Mouse (Mus musculus) heart, embryonic 16.5 days (tissue): ENCODE data around the gene Zfp420. TPM values are rescaled to one million over a fixed set of nuclear protein-coding genes. Genes with fewer than 3 reads are reported as not detected.

ENCODE experiments used
- ATAC-seq: fragments of 200-750 bp; cut with Nextera tagmentation; replicated peaks from 2 replicates; pipeline ENCODE4 v1.8.0; 2017; ENCODE audit warnings: moderate number of reproducible peaks; ENCODE audit not compliant: insufficient read depth, low FRiP score; ENCODE audit errors: extremely low read depth
- H3K27ac ChIP-seq: fragments of 300-500 bp; sonication (generic); 2 replicates; pipeline ENCODE4 v1.5.1; 2014; ENCODE audit warnings: mild to moderate bottlenecking, low read length, control low read depth, moderate library complexity
- H3K27me3 ChIP-seq: fragments of 300-500 bp; sonication (generic); 2 replicates; pipeline ENCODE4 v1.6.1; 2014; ENCODE audit warnings: low read length, mixed read lengths; ENCODE audit not compliant: control insufficient read depth, insufficient read depth
- H3K36me3 ChIP-seq: fragments of 300-500 bp; sonication (generic); 2 replicates; pipeline ENCODE4 v1.6.1; 2014; ENCODE audit not compliant: control insufficient read depth, insufficient read depth
- H3K4me1 ChIP-seq: fragments of 300-500 bp; sonication (generic); 2 replicates; pipeline ENCODE4 v1.6.1; 2014; ENCODE audit warnings: low read length, mixed read lengths; ENCODE audit not compliant: control insufficient read depth, insufficient read depth
- H3K4me2 ChIP-seq: fragments of 300-500 bp; sonication (generic); 2 replicates; pipeline ENCODE4 v1.6.1; 2014; ENCODE audit warnings: low read depth, mild to moderate bottlenecking, control low read depth, low read length
- H3K4me3 ChIP-seq: fragments of 300-500 bp; sonication (generic); 2 replicates; pipeline ENCODE4 v1.5.1; 2014; ENCODE audit warnings: mild to moderate bottlenecking, control low read depth, low read length
- H3K9ac ChIP-seq: fragments of 300-500 bp; sonication (generic); 2 replicates; pipeline ENCODE4 v1.6.1; 2014; ENCODE audit warnings: low read length, control low read depth
- H3K9me3 ChIP-seq: fragments of 300-500 bp; sonication (generic); replicated peaks from 2 replicates; pipeline ENCODE4 v1.6.1; 2016; ENCODE audit warnings: low read length; ENCODE audit not compliant: control insufficient read depth
- WGBS: fragments of 180-500 bp; shearing (Covaris S2); extraction: QIAGEN DNeasy Blood & Tissue Kit; methylation state at CpG from one replicate; pipeline ENCODE4 v1.1.7; 2014; 5-methylcytosine and 5-hydroxymethylcytosine counted together
- polyA plus RNA-seq: library from polyadenylated mRNA; unstranded; fragments of >200 nt; fragmentation: Nextera tagmentation; extraction: Ambion mirVana; gene quantifications from 2 replicates; pipeline ENCODE4 v1.2.1, GENCODE M21; 2015

Zfp420 gene
- polyA plus RNA-seq, 1 experiment from 2014 or later: 4.2 TPM

- ATAC-seq: no peak
- Histone ChIP-seq H3K4me3 (no peak overlapping the region), H3K27ac (no peak overlapping the region), H3K9me3 (peaks cover 22% of the 10 kb centered on the region), H3K4me1 (no peaks in the 10 kb centered on the region), H3K27me3 (no peaks in the 10 kb centered on the region), H3K36me3 (peaks cover 15% of the 10 kb centered on the region), H3K9ac (no peak overlapping the region), H3K4me2 (no peak overlapping the region)
- WGBS: 72% methylated on average over 7 of the region's 7 CpGs
These were observed 20.3 kb downstream of the Zfp420 start for GRCm38 (mm10) chr7:29880056-29880455.

- peaks cover 6% of the 10 kb centered on the region for H3K36me3 ChIP-seq
- no peak for ATAC-seq
These were observed 21.1 kb downstream of the Zfp420 start for GRCm38 (mm10) chr7:29880916-29881315.

GRCm38 (mm10) chr7:29890501-29890900 lies 30.7 kb downstream of the Zfp420 start:
- H3K4me1 ChIP-seq: no peaks in the 10 kb centered on the region
- H3K9me3 ChIP-seq: peaks cover 41% of the 10 kb centered on the region
- no peak overlapping the region for H3K4me2 ChIP-seq
- ATAC-seq: no peak
- H3K4me3 ChIP-seq: no peak overlapping the region
- H3K27me3 ChIP-seq: no peaks in the 10 kb centered on the region
- no peak overlapping the region for H3K27ac ChIP-seq
- H3K36me3 ChIP-seq: peaks cover 50% of the 10 kb centered on the region
- 96% methylated on average over 7 of the region's 7 CpGs for WGBS
- no peak overlapping the region for H3K9ac ChIP-seq

More at GRCm38 (mm10) chr7:29880916-29881315, 21.1 kb downstream of the Zfp420 start:
- no peak overlapping the region for H3K4me3 ChIP-seq
- no peak overlapping the region for H3K4me2 ChIP-seq
- H3K4me1 ChIP-seq: no peaks in the 10 kb centered on the region
- H3K27me3 ChIP-seq: no peaks in the 10 kb centered on the region
- no peak overlapping the region for H3K27ac ChIP-seq
- no peak overlapping the region for H3K9ac ChIP-seq
- 86% methylated on average over 7 of the region's 7 CpGs for WGBS
- H3K9me3 ChIP-seq: peaks cover 18% of the 10 kb centered on the region

- Histone ChIP-seq H3K9me3 (peaks cover 29% of the 10 kb centered on the region), H3K4me2 (no peak overlapping the region), H3K9ac (no peak overlapping the region), H3K4me3 (no peak overlapping the region), H3K36me3 (peaks cover 71% of the 10 kb centered on the region), H3K27ac (no peak overlapping the region), H3K4me1 (no peaks in the 10 kb centered on the region), H3K27me3 (no peaks in the 10 kb centered on the region)
- 94% methylated on average over 4 of the region's 4 CpGs for WGBS
- ATAC-seq: no peak
These were observed 33.0 kb downstream of the Zfp420 start for GRCm38 (mm10) chr7:29892756-29893155.

- Histone ChIP-seq H3K4me2 (no peak overlapping the region), H3K4me3 (no peak overlapping the region), H3K27ac (no peak overlapping the region), H3K9ac (no peak overlapping the region), H3K27me3 (no peaks in the 10 kb centered on the region), H3K9me3 (peaks cover 29% of the 10 kb centered on the region), H3K4me1 (no peaks in the 10 kb centered on the region), H3K36me3 (peaks cover 74% of the 10 kb centered on the region)
- no peak for ATAC-seq
- 95% methylated on average over 4 of the region's 4 CpGs for WGBS
These were observed 38.6 kb downstream of the Zfp420 start for GRCm38 (mm10) chr7:29898351-29898750.

- no peak for ATAC-seq
- Histone ChIP-seq H3K4me1 (peaks cover 5% of the 10 kb centered on the region), H3K9me3 (no peaks in the 10 kb centered on the region), H3K36me3 (peaks cover 22% of the 10 kb centered on the region), H3K4me2 (no peak overlapping the region), H3K4me3 (no peak overlapping the region), H3K27me3 (no peaks in the 10 kb centered on the region), H3K27ac (no peak overlapping the region), H3K9ac (no peak overlapping the region)
- WGBS: 96% methylated on average over 4 of the region's 4 CpGs
These were observed 44.3 kb downstream of the Zfp420 start for GRCm38 (mm10) chr7:29904101-29904500.

- Histone ChIP-seq H3K4me3 (peak within 1 kb of the TSS; percentile 70), H3K36me3 (peaks cover 13% of the 10 kb centered on the region), H3K9ac (peak within 1 kb of the TSS; percentile 84), H3K4me1 (peaks cover 18% of the 10 kb centered on the region), H3K27me3 (no peaks in the 10 kb centered on the region), H3K4me2 (peak within 1 kb of the TSS; percentile 85), H3K27ac (peak within 1 kb of the TSS; percentile 98), H3K9me3 (no peaks in the 10 kb centered on the region)
- WGBS: under 1% methylated on average over 22 of the region's 22 CpGs
- peak; percentile 67 for ATAC-seq
These were observed 46.3 kb downstream of the Zfp420 start, which contains the start of gene Zfp27 for GRCm38 (mm10) chr7:29905966-29906681. TSS of gene Zfp27 (minus strand) at chr7:29906572.

- H3K27me3 ChIP-seq: no peaks in the 10 kb centered on the region
- H3K9me3 ChIP-seq: no peaks in the 10 kb centered on the region
- H3K9ac ChIP-seq: peak overlapping the region; percentile 84
- H3K27ac ChIP-seq: peak overlapping the region; percentile 98
- 23% methylated on average over 8 of the region's 8 CpGs for WGBS
- H3K36me3 ChIP-seq: peaks cover 15% of the 10 kb centered on the region
- H3K4me2 ChIP-seq: peak overlapping the region; percentile 85
- H3K4me3 ChIP-seq: peak overlapping the region; percentile 70
- peaks cover 18% of the 10 kb centered on the region for H3K4me1 ChIP-seq
- no peak for ATAC-seq
These were observed 46.9 kb downstream of the Zfp420 start for GRCm38 (mm10) chr7:29906682-29907058.

GRCm38 (mm10) chr7:29907206-29907605 lies 47.4 kb downstream of the Zfp420 start:
- peaks cover 18% of the 10 kb centered on the region for H3K4me1 ChIP-seq
- no peak overlapping the region for H3K9ac ChIP-seq
- H3K36me3 ChIP-seq: peaks cover 20% of the 10 kb centered on the region
- H3K27me3 ChIP-seq: no peaks in the 10 kb centered on the region
- 85% methylated on average over 5 of the region's 5 CpGs for WGBS
- H3K4me2 ChIP-seq: no peak overlapping the region
- H3K27ac ChIP-seq: peak overlapping the region; percentile 98; the same call in 1 of the 2 replicates
- no peak overlapping the region for H3K4me3 ChIP-seq
- no peaks in the 10 kb centered on the region for H3K9me3 ChIP-seq
- ATAC-seq: no peak
